Mouse (Mus musculus): ENCODE data around the gene Ate1.

DNA sequence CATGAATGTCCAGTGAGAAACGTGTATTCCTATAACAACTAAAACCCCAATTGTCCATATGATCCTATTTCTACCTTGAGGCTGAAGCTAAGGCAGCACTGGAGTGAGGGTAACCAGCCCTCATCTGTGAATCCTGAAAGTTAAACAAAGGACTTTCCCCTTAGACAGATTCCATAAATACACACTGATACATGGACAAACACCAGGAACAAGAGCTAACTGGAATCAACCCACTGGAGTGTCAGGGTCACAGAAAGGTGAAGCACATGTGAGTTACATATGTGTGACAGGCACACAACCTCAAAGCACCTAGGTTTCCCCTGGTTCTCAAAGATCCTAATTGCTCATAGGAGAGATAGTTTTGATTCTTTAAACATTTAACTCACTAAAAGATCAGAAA, 100.2 kb downstream of the Ate1 start:
- TF ChIP-seq CTCF (IDR thresholded peaks at IDR 0.05) (no peak), EP300 (IDR thresholded peaks at IDR 0.05; ENCODE audit: insufficient read depth, low read depth, low read length) (no peak), POLR2A (IDR thresholded peaks at IDR 0.05; ENCODE audit: insufficient read depth, low read depth, low read length) (no peak)

Data from heart, adult 2 months (tissue).